Mouse (Mus musculus) ES-CJ7 (cell line): ENCODE results near the gene Zfp426.

Experiments used
- DNase-seq: peaks from one replicate; pipeline ENCODE4 v3.0.0; 2011; ENCODE audit warnings: low read depth, low spot score

Zfp426 gene

GRCm38 (mm10) chr9:20459377-20460317 lies 32.9 kb downstream of the Zfp426 start, which contains the start of gene Zfp26:
Zfp26 (minus strand) TSS chr9:20460162.
- peak; percentile 84 for DNase-seq

GRCm38 (mm10) chr9:20453647-20454046 lies 38.9 kb downstream of the Zfp426 start:
- DNase-seq: peak; percentile 87

GRCm38 (mm10) chr9:20451493-20451892 lies 41.1 kb downstream of the Zfp426 start:
- DNase-seq: no peak

GRCm38 (mm10) chr9:20443183-20443783 lies 49.3 kb downstream of the Zfp426 start:
- peak; percentile 62 for DNase-seq

GRCm38 (mm10) chr9:20430004-20430403 lies 62.5 kb downstream of the Zfp426 start:
- no peak for DNase-seq
